Mouse (Mus musculus) ES-Bruce4 (cell line): Measurements from ENCODE around the gene Rnf5.

Source experiments
- CTCF ChIP-seq: IDR thresholded peaks from one replicate; pipeline ENCODE4 v1.8.1; 2011; ENCODE audit warnings: low read depth, low read length
- POLR2A ChIP-seq: IDR thresholded peaks from one replicate; pipeline ENCODE4 v1.8.1; 2011; ENCODE audit warnings: low read length; ENCODE audit not compliant: insufficient read depth

DNA sequence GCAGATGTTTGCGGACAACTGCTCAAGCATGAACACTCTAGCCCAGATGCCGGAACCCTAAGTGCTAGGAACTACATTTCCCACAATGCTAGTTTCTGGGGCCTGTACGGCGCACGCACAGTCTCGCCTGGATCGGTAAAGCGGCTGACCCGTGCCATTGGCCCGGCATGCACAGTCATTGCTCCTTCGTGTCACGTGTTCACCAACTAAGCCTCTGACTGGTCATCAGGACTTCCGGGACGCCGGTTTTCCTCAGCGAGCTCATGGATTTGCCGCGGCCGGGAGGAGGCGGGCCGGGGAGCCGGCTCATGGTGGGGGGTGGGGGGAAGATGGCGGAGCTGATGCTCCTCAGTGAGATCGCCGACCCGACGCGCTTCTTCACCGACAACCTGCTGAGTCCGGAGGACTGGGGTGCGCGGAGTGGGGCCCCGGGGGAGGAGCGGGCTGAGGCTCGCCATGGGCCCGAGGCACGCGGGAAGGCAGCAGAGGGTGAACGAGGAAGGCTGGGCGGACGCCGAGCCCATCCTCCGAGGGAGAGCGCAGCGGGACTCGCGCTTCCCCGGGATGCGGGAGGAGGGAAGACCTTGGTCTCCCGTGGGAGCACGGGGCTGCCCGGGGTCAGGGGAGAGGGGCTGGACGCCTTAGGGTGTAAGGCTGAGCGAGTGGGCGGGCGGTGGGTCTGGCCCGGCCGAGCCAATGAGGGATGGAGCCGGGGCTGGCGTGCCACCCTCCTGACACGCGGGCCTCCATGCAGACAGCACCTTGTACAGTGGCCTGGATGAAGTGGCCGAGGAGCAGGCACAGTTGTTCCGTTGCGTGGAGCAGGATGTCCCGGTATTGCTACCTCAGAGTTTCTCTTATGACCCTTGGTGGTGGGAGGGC, 43.7 kb upstream of the Rnf5 start, which contains the start of gene Atf6b:
- TF ChIP-seq CTCF (no peak), POLR2A (no peak)
